Mouse (Mus musculus) telencephalon, adult 2 months (tissue): ENCODE data around the gene Dab1.

Source experiments
- DNase-seq: peaks from one replicate; pipeline ENCODE4 v3.0.0-alpha.2; 2011; ENCODE audit warnings: low read depth, low spot score

The Dab1 gene

DNA sequence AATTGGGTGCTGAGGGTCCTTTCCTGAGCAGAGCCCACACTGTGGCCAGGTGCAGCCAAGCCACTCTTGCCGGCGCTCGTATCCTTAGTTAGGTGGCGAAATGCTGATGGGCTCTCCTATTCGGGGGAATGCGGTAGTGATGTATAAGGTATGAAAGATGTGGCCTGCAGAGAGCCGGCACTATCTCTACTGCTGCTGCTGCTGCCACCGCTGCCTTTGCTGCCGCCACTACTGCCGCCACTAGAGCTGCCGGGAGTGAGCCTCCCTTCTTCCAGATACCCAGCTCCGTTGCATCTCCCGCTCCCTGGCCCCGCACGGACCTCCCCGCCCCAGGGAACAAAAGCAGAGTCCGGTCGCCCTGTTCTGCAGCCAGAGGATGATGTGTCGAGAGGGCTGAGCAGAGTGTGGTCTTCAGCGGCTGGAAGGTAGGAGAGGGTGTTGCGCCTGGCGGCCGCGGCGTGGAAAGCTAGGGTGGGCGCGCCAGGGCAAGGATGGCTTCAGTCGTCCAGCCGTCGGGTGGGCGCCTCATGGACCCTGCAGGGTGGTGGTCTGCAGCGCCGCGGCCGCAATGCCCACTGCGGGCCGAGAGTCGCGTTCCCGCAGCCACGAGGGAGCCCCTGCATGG is at the start of gene Dab1:
Dab1 (plus strand) TSS at position 39 of the 625 bp plus-strand sequence.
- peak; percentile 78 for DNase-seq

DNA sequence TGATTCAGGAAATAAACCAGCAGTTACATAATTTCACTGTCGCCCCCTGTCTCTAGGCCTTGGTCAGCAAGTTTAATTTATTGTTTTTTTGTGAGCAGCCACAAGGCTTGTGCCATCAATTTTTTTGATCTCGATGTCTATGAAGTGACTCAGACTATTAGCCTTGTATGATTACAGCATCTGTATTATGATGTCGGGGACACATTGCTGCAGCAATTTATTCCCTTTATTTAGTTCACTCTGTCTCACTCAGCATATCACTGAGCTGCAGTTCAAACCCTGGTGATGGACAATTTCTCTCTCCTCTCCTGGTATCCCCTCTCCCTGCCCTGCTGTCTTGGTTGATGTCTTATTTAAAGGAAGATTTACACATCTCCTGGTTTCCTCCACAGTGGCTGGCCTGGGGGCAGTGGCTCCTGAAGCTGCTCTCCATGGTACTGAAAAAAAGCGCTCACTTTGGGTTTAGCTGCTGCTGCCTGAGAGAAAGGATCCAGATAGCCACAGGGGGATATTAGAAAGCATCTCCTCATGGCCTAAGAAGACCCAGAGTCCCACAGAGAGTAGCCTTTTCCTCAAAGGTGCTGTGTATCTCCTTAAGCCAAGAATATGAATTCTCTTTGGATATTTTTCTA is 47.3 kb upstream of the Dab1 start:
- DNase-seq: no peak

DNA sequence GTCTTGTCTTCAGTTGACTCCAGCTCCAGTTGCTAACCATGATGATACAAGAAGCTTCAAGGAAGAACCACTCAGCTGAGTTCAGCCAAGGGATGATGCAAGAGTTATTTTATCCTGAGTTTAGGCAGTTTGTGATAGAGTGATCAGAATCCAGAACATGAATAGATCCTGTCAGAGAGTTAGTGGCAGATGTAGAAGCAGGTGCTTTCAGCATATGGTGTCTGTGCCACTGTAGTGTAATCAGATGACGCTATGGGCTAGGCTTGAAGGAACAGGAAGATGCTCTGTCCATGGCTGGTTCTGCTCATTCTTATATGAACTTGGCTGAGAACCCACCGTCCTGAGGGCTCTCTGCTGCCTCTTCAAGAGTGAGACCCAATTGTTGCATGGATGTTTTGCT is 43.6 kb upstream of the Dab1 start:
- DNase-seq: no peak

DNA sequence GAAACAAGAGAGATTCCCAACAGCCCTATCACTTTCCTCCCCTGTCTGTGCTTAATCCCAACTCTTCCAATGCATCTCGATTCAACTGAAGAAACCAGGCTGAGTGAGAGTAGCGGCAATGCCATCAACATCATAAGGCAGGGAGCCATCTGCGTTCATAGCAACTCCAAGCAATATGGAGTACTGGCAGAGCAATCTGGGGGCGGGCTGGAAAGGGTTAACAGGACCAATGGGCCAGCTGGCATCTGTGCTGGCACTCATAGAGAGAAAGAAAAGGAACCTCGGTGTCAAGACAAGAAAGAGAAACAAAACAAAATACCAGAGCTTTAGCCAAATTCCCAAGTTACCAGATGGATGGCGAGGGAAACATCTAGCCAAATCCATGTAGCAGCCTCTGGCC is 42.9 kb upstream of the Dab1 start:
- no peak for DNase-seq

DNA sequence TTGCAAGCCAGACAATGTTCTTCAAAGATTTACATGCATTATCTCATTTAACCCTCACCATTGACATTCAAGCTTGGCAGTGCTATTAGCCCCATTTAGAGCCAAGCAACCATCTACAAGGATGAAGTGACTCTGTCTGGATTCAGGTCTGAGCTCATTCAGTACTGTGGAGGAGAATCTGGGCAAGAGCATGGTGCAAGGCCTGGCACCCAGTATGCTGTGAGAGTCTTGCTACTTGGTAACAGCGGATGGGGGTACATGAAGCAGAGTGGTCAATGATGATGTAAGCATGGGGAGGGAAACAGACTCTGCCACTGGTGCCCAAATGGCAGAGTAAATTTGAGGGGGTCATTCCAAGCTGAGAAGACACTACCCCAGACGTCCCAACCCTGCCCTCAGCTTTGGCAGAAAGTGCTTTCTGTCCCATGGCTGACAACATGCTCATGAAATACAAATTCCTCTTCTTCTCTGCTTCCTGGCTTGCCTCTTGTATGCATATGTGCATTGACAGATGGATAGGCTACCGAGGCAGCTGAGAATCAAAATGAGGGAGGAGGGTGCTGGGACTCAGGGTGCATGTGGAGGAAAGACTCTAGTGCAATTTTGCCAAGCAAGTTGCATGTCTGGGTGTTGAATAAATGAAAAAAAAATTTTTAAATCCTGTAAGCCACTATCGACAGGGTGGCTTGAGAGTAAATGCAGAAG is 41.9 kb upstream of the Dab1 start:
- peak; percentile 54 for DNase-seq

DNA sequence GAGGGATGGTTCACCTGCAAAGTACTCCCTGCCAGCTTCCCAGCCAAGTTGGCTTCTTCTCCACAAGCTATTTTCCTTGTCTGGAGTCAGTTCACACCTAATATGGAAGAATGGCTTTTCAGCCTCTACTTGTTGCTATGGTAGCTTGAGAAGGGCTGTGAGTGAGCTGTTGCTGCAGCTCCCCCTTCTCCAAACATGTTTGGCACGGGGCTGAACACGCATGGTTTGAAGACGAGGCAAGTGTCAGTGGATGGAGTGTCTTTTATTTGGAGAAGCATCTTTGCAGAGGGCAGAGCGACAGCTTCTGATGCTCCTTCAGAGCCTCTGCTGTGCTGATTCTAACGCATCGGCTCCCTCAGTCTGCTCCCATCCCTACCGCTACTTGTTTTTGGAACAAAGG is 41.3 kb upstream of the Dab1 start:
- DNase-seq: peak; percentile 36

DNA sequence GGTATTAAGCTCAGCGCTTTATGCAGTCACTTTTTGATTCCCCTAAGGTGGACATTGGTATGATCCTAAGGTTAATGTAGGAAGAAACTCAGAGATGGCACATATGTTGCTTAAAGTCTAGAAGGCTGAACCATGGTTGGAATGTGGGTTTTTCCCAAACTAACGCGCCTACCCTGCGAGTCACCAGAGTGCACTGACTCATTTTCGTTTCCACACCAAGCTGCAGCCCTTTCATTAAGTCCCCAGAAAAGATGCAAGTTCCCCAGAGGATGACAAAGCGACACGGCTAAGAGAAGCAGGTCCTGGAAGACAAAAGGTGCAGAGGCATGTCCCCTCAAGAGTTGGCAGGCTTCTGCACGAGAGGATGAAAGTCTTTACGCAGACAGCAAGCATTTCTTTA is 39.1 kb upstream of the Dab1 start:
- DNase-seq: no peak

DNA sequence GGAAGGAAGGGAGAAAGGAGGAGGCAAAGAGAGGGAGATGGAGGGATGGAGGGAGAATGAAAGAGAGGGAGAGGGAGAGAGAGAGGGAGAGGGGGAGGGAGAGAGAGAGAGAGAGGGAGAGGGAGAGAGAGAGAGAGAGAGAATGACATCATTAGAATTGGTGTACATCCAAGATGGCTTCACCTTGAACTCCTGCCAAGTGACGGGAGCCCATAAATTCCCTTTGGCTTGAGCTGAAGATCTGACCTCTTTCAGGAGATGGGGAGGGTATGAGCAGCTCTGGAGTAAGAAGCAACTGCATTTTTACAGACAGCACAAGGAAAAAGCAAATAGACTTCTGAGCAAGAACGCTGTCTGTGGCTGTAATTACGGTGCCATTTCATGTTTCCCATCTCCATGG is 4.1 kb upstream of the Dab1 start:
- no peak for DNase-seq

DNA sequence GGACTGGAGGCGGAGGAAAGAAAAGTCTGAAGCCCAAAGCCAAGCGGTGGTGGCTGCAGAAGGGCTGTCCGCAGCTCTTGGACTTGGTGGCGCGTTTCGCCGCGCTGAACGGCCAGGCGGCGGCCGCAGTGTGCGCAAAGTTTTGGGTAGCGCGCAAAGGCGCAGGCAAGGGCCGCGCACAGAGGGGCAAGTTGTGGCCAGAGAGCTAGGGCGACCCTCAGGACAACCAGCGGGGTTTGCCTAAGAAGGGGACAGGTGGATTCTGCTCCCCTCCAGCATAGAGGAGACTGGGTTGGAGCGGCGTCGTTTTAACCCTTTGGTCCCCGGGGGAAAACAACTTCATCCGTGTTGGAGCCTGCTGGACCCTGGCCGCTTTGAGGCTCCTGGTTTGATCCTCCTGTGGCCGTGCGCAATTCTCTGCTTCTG is 800 bp downstream of the Dab1 start:
- no peak for DNase-seq

DNA sequence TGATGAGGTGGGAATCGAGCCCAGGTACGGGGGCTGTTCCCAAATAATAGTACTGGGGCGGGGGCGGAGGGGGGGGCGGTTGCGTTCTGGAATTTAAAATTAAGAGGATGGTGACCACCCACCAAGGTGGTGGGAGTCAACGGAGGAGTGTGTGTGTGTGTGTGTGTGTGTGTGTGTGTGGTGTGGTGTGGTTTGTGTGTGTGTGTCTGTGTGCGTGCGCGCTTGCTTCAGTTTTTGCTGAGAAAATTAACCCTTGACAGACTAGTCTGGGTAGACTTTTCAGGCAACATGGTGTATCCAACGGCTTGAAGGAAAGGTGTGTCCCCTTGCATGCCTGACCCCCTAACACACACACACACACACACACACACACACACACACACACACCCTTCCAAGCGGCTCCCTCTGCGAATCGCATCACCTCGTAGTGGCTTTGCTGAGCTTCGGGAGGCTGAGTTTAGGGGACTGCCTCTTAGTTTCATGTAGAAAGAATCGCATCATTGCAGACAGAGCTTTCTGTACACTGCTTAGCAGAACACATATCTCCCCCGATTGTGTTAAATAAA is 1.5 kb downstream of the Dab1 start:
- no peak for DNase-seq

DNA sequence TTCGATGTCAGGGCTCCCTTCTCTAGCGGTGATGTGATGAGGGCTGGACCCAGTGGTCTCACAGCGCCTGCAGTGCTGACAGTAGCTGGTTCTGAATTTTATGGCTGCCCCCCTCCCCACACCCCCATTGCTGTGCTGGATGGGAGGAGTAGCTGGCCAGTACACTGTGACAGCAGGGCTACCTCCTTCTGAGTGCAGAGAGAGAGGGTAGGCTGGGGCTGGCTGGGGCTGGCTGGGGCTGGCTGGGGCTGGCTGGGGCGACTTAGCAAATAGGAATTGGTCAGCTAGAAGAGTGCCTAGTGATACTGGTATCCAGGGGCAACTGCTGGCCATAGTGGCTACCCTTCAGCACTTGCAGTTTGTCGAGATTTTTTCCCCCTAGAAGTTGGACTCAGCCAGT is 2.4 kb downstream of the Dab1 start:
- DNase-seq: no peak

DNA sequence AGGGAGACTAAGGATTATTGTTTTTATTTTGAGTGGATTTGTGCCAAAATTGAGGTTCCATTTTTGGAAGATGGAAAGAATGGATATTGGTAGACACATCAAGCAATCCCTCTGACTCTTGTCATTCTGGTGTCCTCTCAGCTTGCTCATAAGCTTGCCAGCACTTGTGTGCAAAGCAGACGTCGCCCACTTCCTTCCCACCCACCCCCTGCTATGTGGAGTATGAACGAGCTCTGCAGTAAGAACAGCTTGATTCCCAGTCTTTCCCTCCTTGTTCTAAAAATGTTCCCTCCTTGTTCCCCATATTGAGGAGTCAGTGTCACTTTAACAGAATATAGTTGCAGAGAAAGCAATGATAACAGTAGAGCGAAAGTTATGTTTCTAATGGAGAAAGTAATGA is 11.0 kb downstream of the Dab1 start:
- peak; percentile 86 for DNase-seq

DNA sequence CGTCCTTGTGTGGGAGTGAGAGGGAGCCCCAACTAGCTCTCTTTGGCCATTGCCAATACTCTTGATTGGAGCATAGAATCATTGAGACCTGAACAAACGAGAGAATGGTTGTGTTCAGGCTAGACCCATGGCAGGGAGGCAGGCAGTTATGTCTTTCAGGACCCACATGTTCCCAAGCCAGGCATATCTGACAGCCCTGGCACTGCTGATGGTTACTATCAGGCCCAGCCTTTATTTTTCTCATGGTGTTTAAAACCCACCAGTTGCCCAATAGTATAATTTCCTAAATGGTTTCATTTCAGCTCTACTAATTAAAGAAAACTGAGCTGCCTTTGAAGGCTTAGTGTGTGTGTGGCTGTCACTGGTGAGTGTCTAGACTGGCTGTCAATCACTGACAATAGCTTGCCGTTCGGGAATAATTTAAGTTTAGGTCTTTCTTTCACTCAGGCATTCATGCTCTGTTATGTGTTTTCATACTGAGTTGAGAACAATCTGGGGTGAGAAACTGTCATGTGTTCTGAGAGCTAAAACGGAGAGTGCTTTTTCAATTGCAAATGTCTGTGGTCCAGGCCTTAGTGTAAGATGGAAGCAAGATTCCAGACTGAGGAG is 17.1 kb downstream of the Dab1 start:
- no peak for DNase-seq

DNA sequence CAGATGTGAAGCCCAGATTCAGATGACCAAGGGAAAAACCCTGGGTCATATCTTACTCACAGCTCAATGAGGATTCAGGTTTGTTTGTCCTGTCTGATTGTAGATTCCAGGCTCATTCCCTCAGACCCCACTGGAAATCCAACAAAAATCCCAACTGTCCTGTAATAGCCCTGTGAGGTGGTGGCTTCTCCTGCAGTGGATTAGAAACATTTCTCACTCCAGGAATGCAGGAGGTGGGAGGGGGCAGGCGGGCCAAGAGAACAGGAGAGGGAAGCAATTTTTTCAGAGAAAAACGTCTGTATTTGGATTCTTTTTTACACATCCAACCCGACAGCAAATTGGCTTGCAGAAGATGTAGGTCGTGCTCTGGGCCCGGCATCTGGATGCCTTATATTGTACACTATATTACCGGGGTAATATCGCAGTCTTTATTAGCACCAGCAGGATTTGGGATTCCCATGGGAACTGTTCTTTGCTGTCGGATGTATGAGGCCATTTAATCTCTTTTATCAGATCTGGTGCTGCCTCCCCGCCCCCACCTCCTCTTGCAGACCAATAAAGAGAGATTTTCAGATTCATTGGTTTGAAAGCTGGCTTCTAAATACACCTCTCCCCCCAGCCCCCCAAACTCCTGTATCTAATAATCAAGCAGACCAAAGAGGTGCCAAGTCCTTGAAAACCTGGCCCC is 29.2 kb downstream of the Dab1 start:
- no peak for DNase-seq

DNA sequence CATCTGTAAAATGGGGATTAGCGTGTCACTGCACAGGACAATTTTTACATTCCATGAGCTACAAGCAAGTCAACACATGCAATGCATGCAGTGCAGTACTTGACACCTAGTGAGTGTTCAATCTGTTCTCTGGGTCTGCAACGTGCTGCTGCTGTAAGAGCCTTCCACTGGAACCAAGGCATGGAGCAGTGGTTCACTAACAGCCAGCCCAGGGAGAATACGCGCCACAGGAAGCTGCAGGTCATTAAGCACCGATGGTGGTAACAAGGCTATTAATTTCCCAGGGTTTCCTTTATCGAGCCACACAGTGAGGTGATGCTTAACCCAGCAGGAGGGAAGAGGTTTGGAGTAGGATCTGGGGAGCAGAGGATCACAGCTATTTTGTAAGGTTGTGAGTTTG is 36.6 kb downstream of the Dab1 start:
- DNase-seq: no peak

DNA sequence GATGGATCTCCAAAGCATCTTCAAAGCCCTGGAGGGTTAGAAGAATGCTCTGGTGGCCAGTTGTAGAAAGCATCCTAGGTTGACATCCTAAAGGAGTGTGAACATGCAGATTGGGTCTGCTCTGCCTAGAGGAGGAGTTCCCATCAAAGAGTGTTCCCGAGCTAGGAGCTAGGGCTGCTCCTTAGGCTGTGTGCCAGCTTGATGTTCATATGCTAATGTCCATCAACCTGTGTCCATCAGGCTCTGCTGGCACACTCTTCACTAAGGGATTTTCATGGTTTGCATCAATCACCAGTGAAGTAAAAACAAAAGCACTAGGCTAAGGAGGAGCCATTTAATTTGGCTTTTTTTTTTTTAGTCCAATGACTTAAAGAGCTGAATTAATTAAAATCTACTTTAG is 42.2 kb downstream of the Dab1 start:
- DNase-seq: no peak

DNA sequence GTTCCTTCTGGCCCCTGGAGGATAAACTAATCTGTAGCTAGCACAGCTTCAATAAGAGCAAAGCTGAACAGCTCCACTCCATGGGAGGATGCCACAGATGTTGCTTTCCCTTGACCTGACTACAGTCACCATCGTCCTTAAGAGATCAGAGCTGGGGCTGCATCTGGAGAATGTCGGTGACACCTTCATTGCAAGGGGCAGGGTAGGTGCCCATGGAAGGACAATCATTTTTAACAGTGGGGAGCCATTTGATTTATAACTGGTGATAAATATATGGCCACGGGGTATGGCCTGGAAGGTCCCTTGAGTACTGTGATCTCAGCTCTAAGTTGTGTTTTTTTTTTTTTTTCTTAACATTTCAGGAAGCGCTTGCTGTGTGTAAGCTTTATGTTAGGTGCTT is 48.3 kb downstream of the Dab1 start:
- no peak for DNase-seq

DNA sequence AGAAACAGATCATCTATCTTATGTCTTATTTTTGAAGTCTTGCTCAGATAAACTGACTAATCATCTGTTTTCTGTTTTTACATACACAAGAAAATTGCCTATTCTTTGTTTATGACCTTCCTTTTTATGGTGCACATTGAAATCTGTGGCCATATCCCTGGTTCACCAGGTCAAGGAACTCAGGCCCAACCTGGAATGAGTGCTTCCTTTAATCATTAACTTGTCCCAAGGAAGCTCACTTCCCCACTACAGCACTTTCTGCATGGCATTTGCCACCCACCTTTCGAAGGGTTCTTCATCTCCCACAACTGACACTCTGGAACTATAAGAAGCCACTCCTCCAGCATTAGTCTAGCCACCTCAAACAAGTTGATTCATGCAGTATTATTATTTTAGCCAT is 58.0 kb downstream of the Dab1 start:
- DNase-seq: no peak

DNA sequence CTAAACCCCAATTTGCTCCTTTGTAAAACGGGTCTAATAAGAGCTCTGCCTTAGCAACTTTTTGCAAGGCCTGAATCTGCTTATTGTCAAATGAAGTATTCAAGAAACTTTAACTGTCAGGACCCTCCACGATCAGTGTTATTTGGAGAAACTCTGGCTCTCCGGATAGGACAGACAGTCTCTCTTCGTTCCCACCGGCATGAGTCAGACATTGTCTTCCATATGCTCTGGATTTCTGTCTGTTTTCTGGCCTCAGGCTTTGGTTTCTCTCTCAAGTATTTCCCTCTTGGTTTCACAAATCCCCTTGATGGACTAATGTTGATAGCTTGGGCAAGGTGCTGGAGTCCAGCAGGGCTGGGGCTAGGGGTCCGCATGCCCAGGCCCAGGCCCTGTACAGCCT is 59.3 kb downstream of the Dab1 start:
- no peak for DNase-seq

DNA sequence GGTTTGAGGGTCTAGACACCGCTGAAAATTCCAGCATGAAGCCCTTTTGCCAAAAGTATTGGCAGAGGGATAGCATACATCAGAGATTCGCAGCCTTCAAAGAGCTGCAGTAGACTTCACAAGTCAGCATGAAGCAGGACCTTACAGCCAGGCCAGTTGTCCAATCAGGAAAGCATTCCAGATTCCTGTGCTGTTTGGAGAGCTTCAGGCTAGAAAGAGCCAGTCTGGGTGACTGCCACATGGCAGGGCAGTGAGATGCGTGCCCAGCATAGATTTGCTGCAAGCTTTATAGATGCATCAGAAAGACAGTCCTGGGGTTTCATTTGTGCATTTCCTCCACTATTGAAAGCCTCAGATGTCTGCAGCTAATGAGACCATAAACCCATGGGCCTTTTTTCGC is 66.0 kb downstream of the Dab1 start:
- DNase-seq: no peak

DNA sequence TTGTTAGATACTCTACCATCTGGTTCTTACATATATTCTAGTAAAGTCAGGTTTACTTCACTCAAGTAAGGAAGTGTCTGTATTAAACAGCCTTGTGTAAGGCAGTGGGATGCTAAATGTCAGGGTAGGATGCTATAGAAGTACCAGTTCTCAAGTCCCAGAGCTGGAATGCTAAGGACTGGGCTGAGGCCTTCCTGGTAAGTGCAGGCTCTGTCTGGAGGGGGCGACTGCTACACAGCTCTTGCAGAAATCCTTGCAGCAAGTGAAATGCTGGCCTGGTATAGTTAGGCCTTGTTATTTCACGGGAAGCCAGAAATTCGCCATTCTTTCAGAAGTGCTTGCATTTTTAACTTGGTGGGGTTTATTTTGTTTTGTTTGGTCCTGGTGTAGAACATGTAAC is 72.6 kb downstream of the Dab1 start:
- no peak for DNase-seq

DNA sequence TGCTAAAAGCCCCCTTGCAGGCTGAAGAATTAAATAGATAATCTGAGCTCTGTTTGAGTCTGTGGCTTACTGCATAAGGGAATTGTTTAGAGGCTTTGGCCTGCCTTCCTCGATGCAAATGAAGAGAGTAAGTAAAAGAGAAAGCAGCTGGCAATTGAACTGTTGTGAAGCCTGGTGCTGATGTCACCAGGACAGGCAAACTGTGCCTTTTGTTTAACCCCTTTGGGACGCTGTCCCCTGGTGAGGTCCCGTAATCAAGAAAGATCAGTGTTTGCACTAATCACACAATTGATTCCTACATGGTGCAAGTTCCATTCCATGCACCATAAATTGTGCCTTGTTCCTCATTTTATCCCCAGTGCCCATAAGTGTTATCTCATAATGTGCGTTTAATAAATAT is 80.6 kb downstream of the Dab1 start:
- DNase-seq: no peak
